Mouse (Mus musculus): ENCODE data around the gene Arl15.

DNA sequence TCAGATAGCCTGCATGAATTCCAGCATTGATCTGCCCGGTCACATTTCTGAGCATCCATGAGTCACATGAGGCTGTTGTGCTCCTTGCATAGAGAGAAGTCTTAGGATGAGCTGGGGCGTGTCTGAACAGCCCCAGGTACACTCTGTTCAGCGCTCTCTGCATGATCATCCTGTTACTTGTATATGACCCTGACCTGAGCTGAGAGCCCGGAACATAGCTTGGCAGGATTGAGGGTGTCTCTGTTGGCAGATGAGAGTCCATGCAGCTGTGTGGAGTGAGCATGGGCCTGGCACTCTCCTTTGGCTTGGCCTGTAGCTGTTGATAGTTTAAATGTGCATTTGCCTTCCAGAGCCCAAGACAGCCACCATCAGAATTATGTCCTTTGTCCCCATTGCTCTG lies 50.4 kb downstream of the Arl15 start:
- no peak for TF ChIP-seq CTCF (IDR thresholded peaks at IDR 0.05; ENCODE audit: low read depth)
- TF ChIP-seq EP300 (optimal IDR thresholded peaks at IDR 0.05): no peak
